10 mouse cellular contexts compared by ENCODE assay signal in the genomic region with DNA sequence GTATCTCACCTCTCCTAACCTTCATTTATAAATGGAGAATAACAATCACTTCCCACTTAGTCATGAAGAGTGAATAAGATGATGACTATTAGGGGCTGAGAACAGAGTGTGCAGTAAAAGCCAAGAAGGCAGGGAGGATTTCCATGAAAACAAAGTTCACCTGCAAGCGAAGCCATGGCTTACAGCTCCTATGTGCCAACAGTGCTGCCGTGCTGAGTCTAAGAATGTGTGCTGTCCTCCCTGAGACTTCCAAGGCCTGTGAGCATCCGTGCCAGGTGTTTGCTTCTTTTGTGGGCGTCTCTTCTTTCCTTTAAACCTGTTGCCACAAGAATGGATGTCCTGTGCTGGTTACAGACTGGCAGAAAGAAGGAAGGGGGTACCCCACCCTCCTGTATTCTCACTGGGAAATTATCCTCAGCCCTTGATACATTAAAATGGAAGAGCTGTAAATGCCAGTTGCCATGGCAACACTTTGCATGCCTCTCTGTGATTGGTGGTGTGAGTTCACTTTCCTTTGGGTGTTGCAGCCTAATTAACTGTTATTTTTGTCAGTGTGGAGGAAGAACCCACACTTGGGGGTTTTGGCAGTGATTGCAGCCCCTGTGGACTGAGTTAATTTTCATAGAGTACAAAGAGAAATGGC.
DNase-seq lines count a peak whose midpoint lies in the region; ATAC-seq and TF ChIP-seq lines count a peak whose summit lies in the region.
"Had no signal": no experiment of that assay in that cellular context is flagged by ENCODE, and none has a peak within 500 bp of the region (broad histone marks: within the 10 kb centered on the region; RNA-seq: fewer than 3 reads in every experiment).

No protein-coding gene starts in this region.

- no peak overlapping the region for H3K4me3 ChIP-seq in forebrain, embryonic 13.5 days
- no peak overlapping the region for H3K4me3 ChIP-seq in midbrain, embryonic 14.5 days (replicated peaks; ENCODE audit: low read depth, low read length)
- H3K4me3 ChIP-seq in stomach, postnatal 0 days (ENCODE audit: low read depth, low read length): no peak overlapping the region

- WGBS in forebrain, embryonic 13.5 days: 24% methylated on average over 4 of the region's 4 CpGs
- WGBS in midbrain, embryonic 14.5 days: 58% methylated on average over 4 of the region's 4 CpGs
- WGBS in stomach, postnatal 0 days: 60% methylated on average over 4 of the region's 4 CpGs

- peak; percentile 93 for ATAC-seq in forebrain, embryonic 13.5 days
- no peak; the same call in 1 of the 2 replicates for ATAC-seq in midbrain, embryonic 14.5 days (ENCODE audit: low FRiP score, low TSS enrichment)
- no peak for ATAC-seq in stomach, postnatal 0 days (ENCODE audit: low FRiP score, low TSS enrichment)

- DNase-seq in brain, embryonic 18.5 days (ENCODE audit: low read depth, low spot score): peak; percentile 77
- peak; percentile 84 for DNase-seq in layer of hippocampus, adult 9-11 months
- peak; percentile 85 for DNase-seq in midbrain, embryonic 14.5 days
- no peak for DNase-seq in kidney, adult 18-20 months
- no peak for DNase-seq in stomach, postnatal 0 days (ENCODE audit: low spot score)
- DNase-seq in gastrocnemius, postnatal 4 days (ENCODE audit: low spot score in 2 of 2): no peak
- DNase-seq in ovary, postnatal 36 days (ENCODE audit: low spot score): no peak
- DNase-seq: spleen, adult 18-20 months had no signal

- H3K9me3 ChIP-seq in forebrain, embryonic 13.5 days (replicated peaks): no peaks in the 10 kb centered on the region
- no peaks in the 10 kb centered on the region for H3K9me3 ChIP-seq in midbrain, embryonic 14.5 days (ENCODE audit: control insufficient read depth, low read length)
- no peaks in the 10 kb centered on the region for H3K9me3 ChIP-seq in stomach, postnatal 0 days (ENCODE audit: control insufficient read depth, low read length)

- H3K36me3 ChIP-seq in forebrain, embryonic 13.5 days (ENCODE audit: poor library complexity, severe bottlenecking): no peaks in the 10 kb centered on the region
- H3K36me3 ChIP-seq in midbrain, embryonic 14.5 days (ENCODE audit: control insufficient read depth, insufficient read depth, low read length): no peaks in the 10 kb centered on the region
- no peaks in the 10 kb centered on the region for H3K36me3 ChIP-seq in stomach, postnatal 0 days (ENCODE audit: control insufficient read depth, insufficient read depth, low read length)

- TF ChIP-seq CTCF in stomach, postnatal 0 days (IDR thresholded peaks at IDR 0.05; ENCODE audit: low read depth): no peak

- no peak overlapping the region for H3K9ac ChIP-seq in forebrain, embryonic 13.5 days
- no peak overlapping the region for H3K9ac ChIP-seq in midbrain, embryonic 14.5 days (replicated peaks; ENCODE audit: low read length)
- H3K9ac ChIP-seq in stomach, postnatal 0 days (ENCODE audit: low read length): no peak overlapping the region

- peak overlapping the region; percentile 35; the same call in 1 of the 2 replicates for H3K4me2 ChIP-seq in forebrain, embryonic 13.5 days
- 0 out of 2 replicates have a peak overlapping the region, but pooled peaks have one; percentile 3 for H3K4me2 ChIP-seq in midbrain, embryonic 14.5 days (ENCODE audit: low read length)
- no peak overlapping the region for H3K4me2 ChIP-seq in stomach, postnatal 0 days (replicated peaks; ENCODE audit: low read depth)

- peaks cover 18% of the 10 kb centered on the region for H3K4me1 ChIP-seq in forebrain, embryonic 13.5 days
- H3K4me1 ChIP-seq in midbrain, embryonic 14.5 days (ENCODE audit: control insufficient read depth, insufficient read depth, low read length): peaks cover 7% of the 10 kb centered on the region
- H3K4me1 ChIP-seq in stomach, postnatal 0 days (replicated peaks; ENCODE audit: control insufficient read depth, insufficient read depth): no peaks in the 10 kb centered on the region

- no peaks in the 10 kb centered on the region for H3K27me3 ChIP-seq in forebrain, embryonic 13.5 days
- H3K27me3 ChIP-seq in midbrain, embryonic 14.5 days (ENCODE audit: control insufficient read depth, insufficient read depth, low read length): no peaks in the 10 kb centered on the region
- no peaks in the 10 kb centered on the region for H3K27me3 ChIP-seq in stomach, postnatal 0 days (ENCODE audit: control insufficient read depth, insufficient read depth, low read length)
- H3K27me3 ChIP-seq: Patski had no signal

- no peak for TF ChIP-seq EP300 in stomach, postnatal 0 days (optimal IDR thresholded peaks at IDR 0.05)

- peak overlapping the region; percentile 78 for H3K27ac ChIP-seq in forebrain, embryonic 13.5 days
- H3K27ac ChIP-seq in midbrain, embryonic 14.5 days (replicated peaks; ENCODE audit: low read depth, low read length): no peak overlapping the region
- H3K27ac ChIP-seq in stomach, postnatal 0 days (replicated peaks): no peak overlapping the region

Comparison
In these comparisons a context has a peak if more than half of its experiments do, and no peak if none do; other contexts are left out.
1. DNase-seq: peak in brain, embryonic 18.5 days (single experiment), layer of hippocampus, adult 9-11 months (single experiment) and midbrain, embryonic 14.5 days (single experiment); none in kidney, adult 18-20 months (single experiment), stomach, postnatal 0 days (single experiment), gastrocnemius, postnatal 4 days (0 of 2) and ovary, postnatal 36 days (single experiment).